7 mouse cellular contexts compared by ENCODE assay signal in genomic region chr17:28362653-28363292, GRCm38 (mm10). TPM values are rescaled to one million over a fixed set of nuclear protein-coding genes. Genes with fewer than 3 reads are reported as not detected.
A peak's percentile ranks its signal among the peaks of the same experiment; 100 is the strongest.
DNase-seq lines count a peak whose midpoint lies in the region; TF ChIP-seq lines count a peak whose summit lies in the region.

No protein-coding gene starts in this region.

- peak overlapping the region; percentile 64 for H3K4me3 ChIP-seq in ES-Bruce4 (ENCODE audit: low read depth, low read length)
- peak overlapping the region; percentile 56 for H3K4me3 ChIP-seq in hindbrain, embryonic 10.5 days
- H3K4me3 ChIP-seq in midbrain, embryonic 10.5 days, result peak overlapping the region; percentile 55
- no peak overlapping the region for H3K4me3 ChIP-seq in cerebellum, adult 2 months (replicated peaks; ENCODE audit: insufficient read depth, low read depth, low read length)

- peak; percentile 85 for DNase-seq in R1 (ENCODE audit: low read depth, low spot score)
- peak; percentile 52 for DNase-seq in hindbrain, embryonic 10.5 days (ENCODE audit: low spot score)
- DNase-seq in midbrain, embryonic 10.5 days (ENCODE audit: low spot score), result peak; percentile 57
- DNase-seq in adrenal gland, adult 8-10 months, result no peak
- no peak for DNase-seq in cerebellum, adult 2 months
- no peak for DNase-seq in thymus, postnatal 4 days

- H3K9ac ChIP-seq in ES-Bruce4 (ENCODE audit: low read depth, poor library complexity, severe bottlenecking), result peak overlapping the region; percentile 35

- H3K4me1 ChIP-seq in ES-Bruce4 (ENCODE audit: control insufficient read depth, insufficient read depth, low read length), result peaks cover 2% of the 10 kb centered on the region
- H3K4me1 ChIP-seq in hindbrain, embryonic 10.5 days (replicated peaks), result peaks cover 40% of the 10 kb centered on the region
- H3K4me1 ChIP-seq in midbrain, embryonic 10.5 days, result peaks cover 34% of the 10 kb centered on the region
- no peaks in the 10 kb centered on the region for H3K4me1 ChIP-seq in cerebellum, adult 2 months (ENCODE audit: control insufficient read depth, insufficient read depth, low read length)

- no peak for TF ChIP-seq CTCF in ES-Bruce4 (IDR thresholded peaks at IDR 0.05; ENCODE audit: low read depth, low read length)
- no peak for TF ChIP-seq CTCF in cerebellum, adult 2 months (IDR thresholded peaks at IDR 0.05; ENCODE audit: borderline replicate concordance, insufficient read depth, low read depth, low read length)

- TF ChIP-seq POLR2A in ES-Bruce4 (IDR thresholded peaks at IDR 0.05; ENCODE audit: insufficient read depth, low read length), result no peak
- TF ChIP-seq POLR2A in cerebellum, adult 2 months (IDR thresholded peaks at IDR 0.05; ENCODE audit: borderline replicate concordance, insufficient read depth, low read length), result no peak

- H3K27ac ChIP-seq in ES-Bruce4 (ENCODE audit: insufficient read depth, low read length), result no peak overlapping the region
- peak overlapping the region; percentile 79 for H3K27ac ChIP-seq in hindbrain, embryonic 10.5 days
- peak overlapping the region; percentile 67 for H3K27ac ChIP-seq in midbrain, embryonic 10.5 days (replicated peaks)
- no peak overlapping the region for H3K27ac ChIP-seq in cerebellum, adult 2 months (ENCODE audit: insufficient read depth, low read length)

- H3K9me3 ChIP-seq in ES-Bruce4 (replicated peaks; ENCODE audit: control insufficient read depth, insufficient read depth, low read length, poor library complexity, severe bottlenecking), result no peaks in the 10 kb centered on the region
- no peaks in the 10 kb centered on the region for H3K9me3 ChIP-seq in hindbrain, embryonic 10.5 days
- H3K9me3 ChIP-seq in midbrain, embryonic 10.5 days (replicated peaks), result no peaks in the 10 kb centered on the region

- 0 out of 2 replicates have a peak, but pooled peaks have one; percentile 32 for TF ChIP-seq EP300 in ES-Bruce4 (IDR thresholded peaks at IDR 0.05; ENCODE audit: insufficient read depth, low read depth, low read length)

- under 1% methylated on average over 25 of the region's 25 CpGs for WGBS in hindbrain, embryonic 10.5 days
- under 1% methylated on average over 25 of the region's 25 CpGs for WGBS in midbrain, embryonic 10.5 days
- WGBS in cerebellum, adult 2 months, result 5% methylated on average over 25 of the region's 25 CpGs

- H3K27me3 ChIP-seq in ES-Bruce4 (ENCODE audit: control insufficient read depth, insufficient read depth, low read length, poor library complexity, severe bottlenecking), result 0 out of 2 replicates have a peak, but pooled peaks cover 6% of the 10 kb centered on the region
- H3K27me3 ChIP-seq in hindbrain, embryonic 10.5 days (ENCODE audit: insufficient read depth, poor library complexity, severe bottlenecking), result peaks cover 93% of the 10 kb centered on the region
- H3K27me3 ChIP-seq in midbrain, embryonic 10.5 days (ENCODE audit: low read depth, poor library complexity, severe bottlenecking), result peaks cover 91% of the 10 kb centered on the region
- peaks cover 5% of the 10 kb centered on the region; the same call in 1 of the 2 replicates for H3K27me3 ChIP-seq in cerebellum, adult 2 months (ENCODE audit: control insufficient read depth, insufficient read depth, low read length)

- no peaks in the 10 kb centered on the region for H3K36me3 ChIP-seq in ES-Bruce4 (ENCODE audit: control insufficient read depth, insufficient read depth, low read length, poor library complexity, severe bottlenecking)
- no peaks in the 10 kb centered on the region for H3K36me3 ChIP-seq in hindbrain, embryonic 10.5 days
- no peaks in the 10 kb centered on the region for H3K36me3 ChIP-seq in midbrain, embryonic 10.5 days

RNA-seq across cellular contexts. Expression of gene Tulp1, which starts 2.2 kb away (rescaled TPM):
- 14.0 and 14.7 TPM in 2 replicates for polyA plus RNA-seq in ES-Bruce4 (2011; ENCODE audit: insufficient read depth, insufficient read length, low read depth, missing spikeins)
- polyA plus RNA-seq in hindbrain, embryonic 10.5 days (2016; fragmentation: Nextera tagmentation; extraction: Ambion mirVana), result 2.8 and 4.0 TPM in 2 replicates
- polyA plus RNA-seq in midbrain, embryonic 10.5 days (2016; fragmentation: Nextera tagmentation; extraction: Ambion mirVana), result 2.8 and 5.0 TPM in 2 replicates
- total RNA-seq in adrenal gland, adult 8-10 months (2022), result under 1 TPM in 2 of 4 experiments, not detected in 2; 0.16 to 0.49 TPM
- 0.29 TPM in 1 of 2 replicates, not detected in the other for polyA plus RNA-seq in cerebellum, adult 2 months (2012; rRNA removed)

RNA-seq across cellular contexts. Expression of gene Tead3, which starts 12.2 kb away (rescaled TPM):
- 28.6 and 31.9 TPM in 2 replicates for polyA plus RNA-seq in ES-Bruce4 (2011; ENCODE audit: insufficient read depth, insufficient read length, low read depth, missing spikeins)
- polyA plus RNA-seq in hindbrain, embryonic 10.5 days (2016; fragmentation: Nextera tagmentation; extraction: Ambion mirVana), result 5.5 and 6.1 TPM in 2 replicates
- 5.0 and 5.2 TPM in 2 replicates for polyA plus RNA-seq in midbrain, embryonic 10.5 days (2016; fragmentation: Nextera tagmentation; extraction: Ambion mirVana)
- total RNA-seq in adrenal gland, adult 8-10 months (2022), result 10 to 100 TPM in 3 of 4 experiments, 1 to 10 TPM in 1; 8.5 to 21.1 (median 13.3) TPM
- polyA plus RNA-seq in cerebellum, adult 2 months (2012; rRNA removed), result 2.3 and 3.2 TPM in 2 replicates

RNA-seq across cellular contexts. Expression of gene Rpl10a, which starts 34.5 kb away (rescaled TPM):
- polyA plus RNA-seq in ES-Bruce4 (2011; ENCODE audit: insufficient read depth, insufficient read length, low read depth, missing spikeins), result 1,875 and 2,151 TPM in 2 replicates
- 439 and 483 TPM in 2 replicates for polyA plus RNA-seq in hindbrain, embryonic 10.5 days (2016; fragmentation: Nextera tagmentation; extraction: Ambion mirVana)
- 426 and 489 TPM in 2 replicates for polyA plus RNA-seq in midbrain, embryonic 10.5 days (2016; fragmentation: Nextera tagmentation; extraction: Ambion mirVana)
- total RNA-seq in adrenal gland, adult 8-10 months (2022), result 100 to 1,000 TPM; 742 to 804 (median 775) TPM
- 808 and 827 TPM in 2 replicates for polyA plus RNA-seq in cerebellum, adult 2 months (2012; rRNA removed)

RNA-seq across cellular contexts. Expression of gene Fance, which starts 49.5 kb away (rescaled TPM):
- 56.8 and 64.7 TPM in 2 replicates for polyA plus RNA-seq in ES-Bruce4 (2011; ENCODE audit: insufficient read depth, insufficient read length, low read depth, missing spikeins)
- 32.6 and 32.9 TPM in 2 replicates for polyA plus RNA-seq in hindbrain, embryonic 10.5 days (2016; fragmentation: Nextera tagmentation; extraction: Ambion mirVana)
- 28.2 and 30.8 TPM in 2 replicates for polyA plus RNA-seq in midbrain, embryonic 10.5 days (2016; fragmentation: Nextera tagmentation; extraction: Ambion mirVana)
- total RNA-seq in adrenal gland, adult 8-10 months (2022), result 10 to 100 TPM; 24.9 to 45.2 (median 36.2) TPM
- polyA plus RNA-seq in cerebellum, adult 2 months (2012; rRNA removed), result 16.5 and 18.4 TPM in 2 replicates

Comparison
In these comparisons a context has a peak if more than half of its experiments do, and no peak if none do; other contexts are left out.
1. H3K27ac ChIP-seq: peak in hindbrain, embryonic 10.5 days (single experiment) and midbrain, embryonic 10.5 days (single experiment); none in ES-Bruce4 (single experiment) and cerebellum, adult 2 months (single experiment).
2. DNase-seq: peak in R1 (single experiment), hindbrain, embryonic 10.5 days (single experiment) and midbrain, embryonic 10.5 days (single experiment); none in adrenal gland, adult 8-10 months (single experiment), cerebellum, adult 2 months (0 of 2) and thymus, postnatal 4 days (single experiment).